Mouse (Mus musculus): ENCODE data around the gene CN725425.

GRCm38 (mm10) chr15:91279571-91279970 is 80.3 kb downstream of the CN725425 start:
- TF ChIP-seq CTCF (IDR thresholded peaks at IDR 0.05; ENCODE audit: low read depth) (no peak), EP300 (IDR thresholded peaks at IDR 0.05; ENCODE audit: low read depth) (no peak)

Data from liver, postnatal 0 days (tissue).